Mouse (Mus musculus) hindbrain, embryonic 14.5 days (tissue): ENCODE data around the gene Hoxc4. TPM values are rescaled to one million over a fixed set of nuclear protein-coding genes. Genes with fewer than 3 reads are reported as not detected.

ENCODE experiments used
- ATAC-seq: fragments of 200-750 bp; cut with Nextera tagmentation; 2 replicates; pipeline ENCODE4 v1.8.0; 2017; ENCODE audit warnings: moderate number of reproducible peaks, mild to moderate bottlenecking, moderate TSS enrichment, moderate library complexity; ENCODE audit not compliant: low FRiP score
- DNase-seq: peaks from one replicate; pipeline ENCODE4 v3.0.0-alpha.2; 2015; ENCODE audit warnings: low spot score
- H3K27ac ChIP-seq: fragments of 300-500 bp; sonication (generic); 2 replicates; pipeline ENCODE4 v1.5.1; 2014; ENCODE audit warnings: mild to moderate bottlenecking, moderate library complexity
- H3K27me3 ChIP-seq: fragments of 300-500 bp; sonication (generic); 2 replicates; pipeline ENCODE4 v1.6.1; 2014; ENCODE audit warnings: mild to moderate bottlenecking, low read length, mixed read lengths; ENCODE audit not compliant: control insufficient read depth, insufficient read depth
- H3K36me3 ChIP-seq: fragments of 300-500 bp; sonication (generic); replicated peaks from 2 replicates; pipeline ENCODE4 v1.6.1; 2014; ENCODE audit not compliant: control insufficient read depth, insufficient read depth
- H3K4me1 ChIP-seq: fragments of 300-500 bp; sonication (generic); replicated peaks from 2 replicates; pipeline ENCODE4 v1.6.1; 2014; ENCODE audit warnings: antibody characterized with exemption, low read length, mixed read lengths; ENCODE audit not compliant: control insufficient read depth, insufficient read depth
- H3K4me2 ChIP-seq: fragments of 300-500 bp; sonication (generic); replicated peaks from 2 replicates; pipeline ENCODE4 v1.6.1; 2014; ENCODE audit warnings: mild to moderate bottlenecking, moderate library complexity
- H3K4me3 ChIP-seq: fragments of 300-500 bp; sonication (generic); replicated peaks from 2 replicates; pipeline ENCODE4 v1.5.1; 2014; ENCODE audit warnings: mild to moderate bottlenecking, low read length
- H3K9ac ChIP-seq: fragments of 300-500 bp; sonication (generic); 2 replicates; pipeline ENCODE4 v1.6.1; 2014
- H3K9me3 ChIP-seq: fragments of 300-500 bp; sonication (generic); 2 replicates; pipeline ENCODE4 v1.6.1; 2016; ENCODE audit warnings: low read length; ENCODE audit not compliant: control insufficient read depth
- WGBS: fragments of 180-500 bp; shearing (Covaris S2); extraction: QIAGEN DNeasy Blood & Tissue Kit; methylation state at CpG from one replicate; pipeline ENCODE4 v1.1.7; 2014; 5-methylcytosine and 5-hydroxymethylcytosine counted together
- polyA plus RNA-seq: library from polyadenylated mRNA; unstranded; fragments of >200 nt; fragmentation: Nextera tagmentation; extraction: Ambion mirVana; gene quantifications from 2 replicates; pipeline ENCODE4 v1.2.1, GENCODE M21; 2014

The Hoxc4 gene
- polyA plus RNA-seq, 1 experiment from 2014 or later: 90.0 TPM

GRCm38 (mm10) chr15:103006326-103006725 lies 12.4 kb upstream of the Hoxc4 start:
- Histone ChIP-seq H3K9me3 (no peaks in the 10 kb centered on the region), H3K27ac (no peak overlapping the region), H3K4me3 (no peak overlapping the region), H3K27me3 (peaks cover 100% of the 10 kb centered on the region), H3K4me2 (no peak overlapping the region), H3K36me3 (no peaks in the 10 kb centered on the region), H3K9ac (no peak overlapping the region), H3K4me1 (no peaks in the 10 kb centered on the region)
- WGBS: 4% methylated on average over 1 of the region's 1 CpGs
- ATAC-seq: no peak
- DNase-seq: no peak

DNA sequence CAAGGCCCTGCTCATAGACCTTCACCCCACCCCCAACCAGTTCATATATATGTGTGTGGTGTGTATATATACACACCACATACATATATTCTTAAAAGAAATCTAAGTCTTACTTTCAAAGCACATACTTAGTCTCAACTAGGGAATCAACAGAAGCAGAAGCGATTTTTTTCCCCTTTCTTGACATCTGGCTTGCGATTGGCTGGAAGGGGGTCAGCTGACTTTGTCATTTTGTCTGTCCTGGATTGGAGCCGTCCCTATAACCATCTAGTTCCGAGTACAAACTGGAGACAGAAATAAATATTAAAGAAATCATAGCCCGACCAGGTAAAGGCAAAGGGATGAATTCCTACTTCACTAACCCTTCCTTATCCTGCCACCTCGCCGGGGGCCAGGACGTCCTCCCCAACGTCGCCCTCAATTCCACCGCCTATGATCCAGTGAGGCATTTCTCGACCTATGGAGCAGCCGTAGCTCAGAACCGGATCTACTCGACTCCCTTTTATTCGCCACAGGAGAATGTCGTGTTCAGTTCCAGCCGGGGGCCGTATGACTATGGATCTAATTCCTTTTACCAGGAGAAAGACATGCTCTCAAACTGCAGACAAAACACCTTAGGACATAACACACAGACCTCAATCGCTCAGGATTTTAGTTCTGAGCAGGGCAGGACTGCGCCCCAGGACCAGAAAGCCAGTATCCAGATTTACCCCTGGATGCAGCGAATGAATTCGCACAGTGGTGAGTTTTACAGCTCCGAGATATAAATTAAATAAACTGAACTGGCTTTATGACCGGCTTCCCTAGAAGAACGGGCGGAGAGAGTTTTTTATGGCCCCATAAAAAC lies 9.2 kb upstream of the Hoxc4 start:
- Histone ChIP-seq H3K9ac (peak overlapping the region; percentile 37; the same call in 1 of the 2 replicates), H3K9me3 (no peaks in the 10 kb centered on the region), H3K4me1 (0 out of 2 replicates have a peak, but pooled peaks cover 4% of the 10 kb centered on the region), H3K27ac (no peak overlapping the region), H3K4me3 (peak overlapping the region; percentile 22), H3K36me3 (no peaks in the 10 kb centered on the region), H3K27me3 (peaks cover 98% of the 10 kb centered on the region), H3K4me2 (peak overlapping the region; percentile 30)
- ATAC-seq (no peak), DNase-seq (no peak)
- WGBS: 2% methylated on average over 27 of the region's 27 CpGs

DNA sequence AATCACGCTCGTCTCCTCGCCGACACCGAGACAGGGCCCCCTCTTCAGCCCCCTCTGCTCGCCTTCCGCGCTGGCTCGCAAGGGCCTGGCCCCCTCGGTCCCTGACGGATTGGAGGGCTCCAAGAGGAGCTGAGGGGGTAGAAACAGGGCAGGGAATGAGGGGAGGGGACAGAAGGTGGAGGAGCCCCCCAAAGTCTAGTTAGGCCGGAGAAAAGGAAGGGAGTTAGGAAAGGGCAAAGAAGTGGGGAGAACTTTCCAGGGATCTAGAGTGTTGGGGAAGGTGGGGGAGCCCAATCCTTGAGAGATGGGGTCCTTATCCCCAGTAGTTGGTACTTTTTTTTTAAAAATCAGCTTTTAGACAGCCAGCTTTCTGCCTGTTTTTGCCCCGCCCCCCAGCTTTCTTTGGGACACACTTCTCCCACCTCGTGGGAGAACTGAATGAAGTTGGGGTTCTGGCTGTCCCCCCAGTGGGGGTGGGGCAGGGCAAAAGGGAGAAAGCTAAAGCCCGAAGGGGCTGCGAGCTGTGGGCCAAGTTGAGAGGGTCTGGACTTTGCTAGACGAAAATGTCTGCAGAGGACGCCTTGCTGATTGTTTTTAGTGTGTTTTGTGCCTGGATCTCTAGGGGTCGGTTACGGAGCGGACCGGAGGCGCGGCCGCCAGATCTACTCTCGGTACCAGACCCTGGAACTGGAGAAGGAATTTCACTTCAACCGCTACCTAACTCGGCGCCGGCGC lies 8.5 kb upstream of the Hoxc4 start:
- DNase-seq (no peak), ATAC-seq (no peak)
- Histone ChIP-seq H3K9me3 (no peaks in the 10 kb centered on the region), H3K9ac (peak overlapping the region; percentile 37; the same call in 1 of the 2 replicates), H3K36me3 (no peaks in the 10 kb centered on the region), H3K4me1 (0 out of 2 replicates have a peak, but pooled peaks cover 4% of the 10 kb centered on the region), H3K27me3 (peaks cover 98% of the 10 kb centered on the region), H3K4me3 (peak overlapping the region; percentile 22), H3K27ac (no peak overlapping the region; the same call in 1 of the 2 replicates), H3K4me2 (peak overlapping the region; percentile 30)
- WGBS: 2% methylated on average over 31 of the region's 31 CpGs

DNA sequence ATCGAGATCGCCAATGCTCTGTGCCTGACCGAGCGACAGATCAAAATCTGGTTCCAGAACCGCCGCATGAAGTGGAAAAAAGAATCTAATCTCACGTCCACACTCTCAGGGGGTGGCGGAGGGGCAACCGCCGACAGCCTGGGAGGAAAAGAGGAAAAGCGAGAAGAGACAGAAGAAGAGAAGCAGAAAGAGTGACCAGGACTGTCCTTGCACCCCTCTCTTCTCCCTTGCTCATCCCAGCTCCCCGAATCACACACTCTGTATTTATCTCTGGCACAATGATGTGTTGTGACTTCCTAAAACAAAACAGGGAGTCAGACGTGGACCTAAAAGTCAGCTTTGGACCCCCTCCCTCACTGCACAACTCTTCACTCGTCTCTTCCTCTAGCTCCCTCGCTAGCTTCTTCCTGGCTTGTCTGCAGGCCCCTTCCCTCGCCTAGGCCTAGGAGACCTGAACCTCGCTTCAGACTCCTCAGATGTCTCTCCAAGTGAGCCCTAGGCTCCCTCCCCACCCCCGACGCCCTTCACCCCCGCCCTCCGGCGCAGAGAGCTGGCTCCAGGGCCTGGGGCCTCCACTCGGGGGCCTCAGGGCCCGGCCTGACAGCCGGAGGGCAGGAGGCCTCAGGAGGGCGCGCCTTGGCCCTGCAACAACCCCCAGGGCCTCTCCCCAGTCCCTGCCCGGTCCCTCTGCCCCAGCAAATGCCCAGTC lies 7.7 kb upstream of the Hoxc4 start:
- Histone ChIP-seq H3K9me3 (no peaks in the 10 kb centered on the region), H3K4me2 (peak overlapping the region; percentile 30), H3K27me3 (peaks cover 98% of the 10 kb centered on the region), H3K27ac (no peak overlapping the region), H3K36me3 (no peaks in the 10 kb centered on the region), H3K9ac (peak overlapping the region; percentile 12), H3K4me1 (0 out of 2 replicates have a peak, but pooled peaks cover 4% of the 10 kb centered on the region), H3K4me3 (peak overlapping the region; percentile 22; the same call in 1 of the 2 replicates)
- DNase-seq (no peak), ATAC-seq (no peak)
- WGBS: 2% methylated on average over 28 of the region's 28 CpGs

DNA sequence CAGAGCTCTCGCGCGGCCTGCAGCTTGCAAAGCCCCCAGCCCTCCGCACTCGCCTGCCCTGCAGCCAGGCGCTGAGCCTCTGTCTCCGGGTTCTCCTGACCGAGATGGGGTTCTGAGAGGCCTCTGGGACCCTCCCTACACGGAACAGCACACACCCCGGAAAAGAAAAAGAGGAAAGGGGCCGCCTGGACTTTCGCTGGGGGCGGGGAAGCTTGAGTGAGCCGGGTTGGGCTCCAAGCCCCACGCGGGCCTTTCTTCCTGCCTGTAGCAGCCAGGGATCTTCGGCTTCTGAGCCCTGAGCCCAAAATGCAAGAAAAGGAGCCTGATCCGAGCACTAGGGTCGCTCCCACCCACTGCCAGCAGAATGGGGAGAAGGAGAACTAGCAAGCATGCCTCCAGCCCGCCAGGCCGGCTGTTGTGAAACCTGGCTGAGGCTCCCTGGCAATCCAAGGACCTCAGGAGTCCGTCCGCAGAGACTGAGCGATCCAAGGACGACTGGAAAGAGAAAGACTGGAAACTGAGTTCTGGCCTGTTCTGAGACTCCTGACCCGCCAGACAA lies 6.7 kb upstream of the Hoxc4 start:
- no peak for DNase-seq
- Histone ChIP-seq H3K36me3 (no peaks in the 10 kb centered on the region), H3K27ac (no peak overlapping the region), H3K9ac (0 out of 2 replicates have a peak overlapping the region, but pooled peaks have one; percentile 25), H3K27me3 (peaks cover 98% of the 10 kb centered on the region), H3K4me1 (0 out of 2 replicates have a peak, but pooled peaks cover 4% of the 10 kb centered on the region), H3K9me3 (no peaks in the 10 kb centered on the region), H3K4me2 (peak overlapping the region; percentile 28), H3K4me3 (0 out of 2 replicates have a peak overlapping the region, but pooled peaks have one; percentile 2)
- ATAC-seq: no peak
- 5% methylated on average over 26 of the region's 26 CpGs for WGBS

DNA sequence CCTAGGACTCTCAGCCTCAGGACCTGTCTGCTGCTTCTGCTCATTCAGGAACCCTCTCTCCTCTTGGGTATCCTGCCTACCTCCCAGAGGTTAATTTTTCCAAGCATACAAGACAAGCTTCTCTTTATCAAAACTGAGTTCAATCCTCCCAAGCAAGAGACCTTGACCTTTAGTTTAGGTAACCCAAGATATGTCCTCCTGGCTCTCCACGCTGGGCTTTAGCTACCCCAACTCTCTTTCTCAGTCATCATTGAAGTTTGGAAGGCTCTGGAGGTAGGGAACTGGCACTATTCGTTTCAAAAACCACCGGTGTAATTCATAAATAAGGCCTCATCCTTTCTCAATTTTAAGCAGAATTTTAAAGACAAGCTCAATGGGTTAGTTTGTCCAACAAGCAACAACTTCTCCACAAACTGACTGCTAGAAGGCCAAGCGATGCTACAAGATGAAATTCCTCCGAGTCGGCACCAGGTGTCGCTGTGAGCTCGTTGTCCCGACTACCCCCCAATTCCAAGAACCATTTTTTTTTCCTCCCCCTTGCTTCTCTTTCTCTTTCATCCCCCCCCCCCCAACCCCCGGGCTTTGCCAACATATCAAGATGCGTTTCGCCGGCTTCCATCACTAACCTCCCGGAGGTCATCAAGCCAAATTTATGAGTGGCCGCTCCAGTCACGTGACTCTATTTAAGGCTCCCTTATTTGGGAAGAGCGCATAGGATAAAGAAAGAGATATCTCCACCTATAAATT lies 5.3 kb upstream of the Hoxc4 start:
- H3K27me3 ChIP-seq: peaks cover 98% of the 10 kb centered on the region
- ATAC-seq: peak; percentile 32; the same call in 1 of the 2 replicates

DNA sequence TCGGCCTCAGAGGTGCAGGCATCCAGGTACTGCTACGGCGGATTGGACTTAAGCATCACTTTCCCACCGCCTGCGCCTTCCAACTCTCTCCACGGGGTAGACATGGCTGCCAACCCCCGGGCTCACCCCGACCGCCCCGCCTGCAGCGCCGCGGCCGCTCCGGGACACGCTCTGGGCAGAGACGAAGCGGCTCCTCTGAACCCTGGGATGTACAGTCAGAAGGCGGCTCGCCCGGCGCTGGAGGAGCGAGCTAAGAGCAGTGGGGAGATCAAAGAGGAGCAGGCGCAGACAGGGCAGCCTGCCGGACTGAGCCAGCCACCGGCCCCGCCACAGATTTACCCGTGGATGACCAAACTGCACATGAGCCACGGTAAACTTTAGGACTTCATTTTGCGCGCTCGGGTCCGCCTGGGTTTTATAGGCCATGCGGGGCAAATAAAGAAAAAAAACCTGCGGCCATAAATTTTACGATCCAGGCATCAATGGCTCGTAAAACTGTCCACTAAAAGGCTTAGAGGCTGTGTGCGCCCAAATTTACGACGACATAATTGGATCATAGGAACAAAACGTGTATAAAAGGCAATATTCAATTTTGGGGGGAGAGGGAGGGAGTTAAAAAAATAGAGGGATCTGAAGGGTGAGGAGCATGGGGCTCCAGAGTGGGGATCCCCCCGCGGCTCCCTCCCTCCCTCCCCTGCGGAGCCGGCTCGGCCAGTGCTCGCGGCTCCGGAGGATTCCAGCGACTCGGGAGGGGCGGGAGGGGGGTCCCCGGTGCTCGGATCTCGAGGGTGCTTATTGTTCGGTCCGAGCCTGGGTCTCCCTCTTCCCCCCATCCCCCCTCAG lies 4.3 kb upstream of the Hoxc4 start:
- Histone ChIP-seq H3K27me3 (peaks cover 98% of the 10 kb centered on the region), H3K4me2 (peak overlapping the region; percentile 52)
- peak; percentile 51 for ATAC-seq

More for the DNA sequence above, 5.3 kb upstream of the Hoxc4 start:
- H3K27ac ChIP-seq: peak overlapping the region; percentile 91
- no peaks in the 10 kb centered on the region for H3K36me3 ChIP-seq
- peak overlapping the region; percentile 72; the same call in 1 of the 2 replicates for H3K9ac ChIP-seq
- no peaks in the 10 kb centered on the region for H3K9me3 ChIP-seq
- DNase-seq: peak; percentile 78
- WGBS: 3% methylated on average over 17 of the region's 17 CpGs
- peak overlapping the region; percentile 37 for H3K4me3 ChIP-seq
- 0 out of 2 replicates have a peak, but pooled peaks cover 4% of the 10 kb centered on the region for H3K4me1 ChIP-seq
- H3K4me2 ChIP-seq: peak overlapping the region; percentile 52

More for the DNA sequence above, 4.3 kb upstream of the Hoxc4 start:
- Histone ChIP-seq H3K27ac (peak overlapping the region; percentile 91), H3K9me3 (no peaks in the 10 kb centered on the region), H3K4me3 (peak overlapping the region; percentile 37), H3K36me3 (no peaks in the 10 kb centered on the region), H3K4me1 (0 out of 2 replicates have a peak, but pooled peaks cover 4% of the 10 kb centered on the region), H3K9ac (peak overlapping the region; percentile 72)
- DNase-seq: no peak
- WGBS: 1% methylated on average over 50 of the region's 57 CpGs
